Mouse (Mus musculus) adrenal gland, postnatal 4 days (tissue): ENCODE results near the gene Slc25a39. TPM values are rescaled to one million over a fixed set of nuclear protein-coding genes. Genes with fewer than 3 reads are reported as not detected.
"Not testable (repeated sequence)": the region's sequence is repeated elsewhere in the genome, so short reads cannot be mapped to it uniquely, and the experiment has no call there.

Experiments used
- DNase-seq, 2 experiments: peaks; one replicate each; pipeline ENCODE4 v3.0.0; 2021 to 2022; ENCODE audit warnings: low spot score in 2 of 2, mixed read lengths in 2 of 2
- total RNA-seq, 2 experiments: library from RNA; stranded (reverse); gene quantifications; 2 replicates each; pipeline ENCODE4 v1.2.3; 2021

Gene Slc25a39
- total RNA-seq, 2 experiments from 2014 or later, result 254 to 261 TPM

DNA sequence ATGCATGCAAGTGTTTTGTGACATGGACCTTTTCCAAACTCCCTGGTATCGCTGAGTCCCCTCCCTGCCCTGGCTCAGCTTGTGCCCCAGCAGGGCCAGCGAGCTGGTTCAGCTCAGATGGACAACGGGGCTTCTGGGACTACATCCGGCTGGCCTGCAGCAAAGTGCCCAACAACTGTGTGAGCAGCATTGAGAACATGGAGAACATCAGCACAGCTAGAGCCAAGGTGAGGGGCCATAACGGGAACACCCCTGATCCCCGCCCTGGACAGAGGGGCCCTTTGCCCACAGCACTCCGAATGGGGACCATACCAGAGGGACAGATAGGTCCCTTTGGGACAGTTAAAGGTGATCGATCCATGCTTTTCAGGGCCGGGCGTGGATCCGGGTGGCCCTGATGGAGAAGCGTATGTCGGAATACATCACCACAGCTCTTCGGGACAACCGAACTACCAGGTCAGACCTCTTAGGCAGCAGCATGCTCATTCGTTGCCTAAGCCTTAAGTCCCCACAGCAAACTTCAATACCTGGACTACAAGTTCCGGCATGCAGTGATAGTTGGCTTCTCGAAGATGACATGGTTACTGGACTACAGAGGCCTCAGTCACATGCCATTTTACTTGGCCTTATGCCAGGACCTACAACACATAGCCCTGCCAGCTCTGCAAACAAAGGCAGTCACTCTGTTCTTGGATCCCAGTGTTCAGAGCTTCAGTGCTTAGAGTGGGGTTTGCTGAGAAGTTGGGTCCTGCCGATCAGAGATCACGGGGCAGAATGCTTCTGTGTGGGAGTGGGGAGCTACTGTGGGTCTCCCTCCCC lies 9.5 kb downstream of the Slc25a39 start:
- no peak for DNase-seq

DNA sequence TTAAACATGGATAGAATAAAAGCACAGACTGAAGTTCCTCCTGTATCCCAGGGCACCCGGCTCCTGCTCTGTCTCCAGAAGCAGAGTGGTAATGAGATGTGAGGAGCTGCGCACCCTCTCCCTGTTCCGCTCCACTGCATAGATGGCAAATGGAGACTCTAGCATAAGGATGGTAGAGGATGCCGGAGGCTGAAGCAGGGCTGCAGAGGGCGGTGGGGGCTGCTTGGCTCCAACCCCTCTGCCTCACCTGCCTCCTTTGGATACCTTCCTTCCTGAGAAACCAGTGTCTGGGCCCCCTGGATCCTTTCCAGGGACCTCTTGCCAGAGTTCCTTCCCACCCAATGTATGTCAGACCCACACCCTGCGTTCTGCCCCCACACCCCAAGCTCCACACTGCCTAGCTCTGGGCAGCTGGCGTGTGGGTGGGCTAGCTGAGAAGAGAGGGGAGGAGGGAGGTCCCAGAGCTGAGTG lies 11.0 kb downstream of the Slc25a39 start:
- no peak for DNase-seq

DNA sequence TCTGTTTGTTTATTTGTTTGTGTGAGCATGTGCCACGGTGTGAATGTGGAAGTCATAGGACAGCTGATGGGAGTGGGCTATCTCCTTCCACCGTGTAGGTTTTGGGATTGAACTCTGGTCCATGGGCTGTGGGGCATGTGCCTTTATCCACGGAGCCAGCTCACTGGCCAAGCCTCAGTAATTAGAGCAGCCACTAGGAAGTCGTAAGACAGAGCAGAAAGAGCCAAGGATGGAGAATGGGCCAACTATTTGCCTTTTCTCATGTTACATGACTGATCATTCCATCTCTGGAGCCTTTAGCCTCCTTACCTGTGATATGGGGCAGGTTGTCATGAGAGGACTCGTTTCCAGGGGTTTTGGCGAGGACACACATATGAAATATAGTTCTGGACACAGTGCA lies 11.5 kb downstream of the Slc25a39 start:
- DNase-seq, result no peak

DNA sequence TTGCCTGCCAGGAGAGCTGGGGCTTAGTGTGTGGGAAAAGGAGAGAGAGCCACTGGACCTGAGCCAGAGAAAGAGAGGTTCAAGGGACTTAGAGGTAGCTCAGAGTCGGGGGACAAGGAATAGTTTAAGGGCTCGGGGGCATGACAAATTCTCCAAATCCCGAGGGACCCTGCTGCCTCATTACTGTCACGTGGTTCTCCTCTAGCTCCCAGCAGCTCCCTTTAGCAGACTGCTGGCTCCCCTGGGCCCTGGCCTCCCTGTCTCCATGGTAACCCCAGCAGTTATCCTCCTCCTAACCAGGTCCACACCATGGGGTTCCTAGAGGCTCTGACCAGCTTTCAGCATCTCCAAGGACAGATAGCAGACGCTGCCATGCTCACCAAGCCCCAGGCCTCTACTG lies 12.5 kb downstream of the Slc25a39 start:
- DNase-seq, result no peak

DNA sequence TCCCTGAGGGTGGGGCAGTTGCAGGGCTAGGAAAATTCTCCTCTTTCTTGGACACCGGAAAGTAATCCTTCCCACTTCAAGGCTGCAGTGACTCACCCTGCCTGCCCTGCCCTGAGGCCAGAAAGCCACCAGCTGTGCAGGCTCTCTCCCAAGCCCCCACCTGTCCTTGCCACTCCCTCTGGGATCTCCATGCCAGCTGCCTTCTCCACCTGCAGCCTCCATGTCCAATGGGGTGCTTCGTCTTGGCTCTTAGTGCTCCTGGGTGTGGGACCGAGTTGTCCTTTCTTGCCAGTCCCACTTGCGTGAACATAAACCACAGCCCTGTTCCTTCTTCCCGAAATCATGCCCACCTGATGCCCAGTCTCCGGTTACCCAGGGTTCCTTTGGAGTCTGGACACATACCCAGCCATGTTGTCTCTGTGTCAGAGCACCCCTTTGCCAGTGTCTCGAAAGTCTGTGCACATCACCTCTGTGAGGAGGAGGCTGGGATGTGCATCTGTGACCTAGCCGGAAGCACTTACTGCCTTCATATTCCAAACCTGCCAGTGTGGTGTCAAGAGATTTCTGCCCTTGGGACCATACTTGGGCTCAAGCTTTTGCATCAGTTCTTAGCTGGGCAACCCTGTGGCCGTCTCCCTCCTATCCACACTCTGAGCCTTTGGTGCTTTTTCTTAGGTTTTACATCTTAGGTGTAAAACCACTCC lies 13.2 kb downstream of the Slc25a39 start:
- no peak for DNase-seq

DNA sequence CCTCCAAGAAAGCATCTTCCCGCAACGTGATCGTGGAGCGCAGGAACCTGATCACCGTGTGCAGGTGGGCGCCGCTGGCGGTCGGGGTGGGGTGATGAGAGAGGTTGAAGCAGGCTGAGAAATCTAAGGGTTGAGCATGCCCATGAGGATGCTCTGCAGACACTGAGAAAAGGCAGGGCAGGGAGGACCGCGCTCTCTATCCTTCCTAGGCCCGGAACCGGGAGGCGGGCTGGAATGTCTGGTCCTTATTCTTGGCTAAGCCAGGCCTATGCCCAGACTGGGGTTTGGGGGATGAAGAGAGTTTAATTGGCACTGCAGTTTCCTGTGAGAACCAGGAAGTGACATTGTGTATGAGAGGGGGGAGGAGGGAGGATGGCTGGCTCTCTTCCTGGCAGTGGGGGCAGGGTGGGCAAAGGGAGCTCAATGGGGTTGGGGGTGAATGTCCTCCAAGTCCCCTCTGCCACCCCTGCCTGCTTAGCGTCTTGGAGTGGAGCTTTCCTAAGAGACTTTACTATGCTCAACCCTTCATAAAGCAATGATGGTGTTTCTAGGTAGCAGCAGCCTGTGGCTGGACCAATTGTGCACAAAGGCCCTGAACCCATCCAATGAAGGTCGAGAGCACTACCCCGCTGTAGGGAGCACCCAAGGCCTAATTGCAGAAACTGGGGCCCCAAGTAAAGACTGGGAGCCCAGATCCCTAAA lies 13.9 kb downstream of the Slc25a39 start:
- no peak for DNase-seq

DNA sequence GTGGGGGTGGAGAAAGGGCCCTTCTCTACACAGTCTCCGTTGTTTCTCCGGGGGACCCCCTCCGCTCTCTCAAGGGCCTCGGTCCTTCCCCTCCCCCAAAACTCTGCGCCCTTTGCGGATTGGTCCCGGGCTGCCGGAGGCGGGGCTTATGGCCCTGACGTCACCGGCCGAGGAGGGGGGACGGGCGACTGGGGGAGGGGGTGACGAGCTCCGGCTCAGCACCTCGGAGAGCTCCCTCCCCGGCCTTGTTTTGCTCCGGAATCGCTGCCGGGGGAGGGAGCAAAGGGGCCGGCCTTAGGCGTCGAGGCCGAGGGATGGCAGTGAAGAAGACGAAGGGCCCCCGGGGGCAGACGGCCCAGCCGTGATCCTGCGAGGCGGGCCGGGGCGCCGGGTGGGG lies 14.5 kb downstream of the Slc25a39 start, which contains the start of gene Rundc3a:
Gene Rundc3a (plus strand): TSS at position 166 of the 397 bp plus-strand sequence.
- DNase-seq, result peak; percentile 83 to 86

DNA sequence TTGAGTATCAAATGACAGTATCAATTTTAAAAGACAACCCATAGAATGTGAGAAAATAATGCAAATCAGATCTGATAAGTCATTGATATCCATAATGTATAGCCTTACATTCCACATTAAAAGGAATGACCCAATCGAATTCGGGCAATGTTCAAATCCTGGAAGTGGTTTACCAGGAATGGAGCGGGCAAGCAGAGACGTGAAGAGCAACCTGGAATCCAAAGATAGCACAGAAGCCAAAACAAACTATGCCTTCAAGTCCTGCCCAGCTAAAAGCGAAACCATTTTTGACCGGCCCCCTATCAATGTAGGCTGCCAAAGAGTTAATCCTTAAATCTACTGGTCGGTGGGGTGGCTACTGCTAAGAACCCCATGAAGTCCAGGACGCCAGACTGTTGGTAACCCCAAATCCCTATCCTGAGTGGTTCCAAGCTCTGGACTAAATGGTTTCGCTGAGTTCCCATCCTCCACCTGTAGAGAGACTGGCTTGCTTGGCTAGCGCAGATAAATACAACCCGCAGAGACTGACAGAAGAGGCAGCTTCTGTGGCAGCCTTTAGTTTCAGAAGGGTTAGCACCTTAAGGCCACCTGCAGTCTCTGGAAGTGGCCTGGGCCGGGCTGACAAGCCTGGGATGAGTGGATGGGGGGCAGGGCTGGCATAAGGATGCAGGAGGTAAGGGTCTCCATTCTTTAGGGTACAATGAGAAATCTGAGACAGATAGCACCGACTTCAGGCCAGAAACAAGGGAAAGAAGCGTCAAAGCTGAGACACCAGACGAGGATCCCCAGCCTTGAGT lies 15.1 kb downstream of the Slc25a39 start:
- DNase-seq, result no peak

DNA sequence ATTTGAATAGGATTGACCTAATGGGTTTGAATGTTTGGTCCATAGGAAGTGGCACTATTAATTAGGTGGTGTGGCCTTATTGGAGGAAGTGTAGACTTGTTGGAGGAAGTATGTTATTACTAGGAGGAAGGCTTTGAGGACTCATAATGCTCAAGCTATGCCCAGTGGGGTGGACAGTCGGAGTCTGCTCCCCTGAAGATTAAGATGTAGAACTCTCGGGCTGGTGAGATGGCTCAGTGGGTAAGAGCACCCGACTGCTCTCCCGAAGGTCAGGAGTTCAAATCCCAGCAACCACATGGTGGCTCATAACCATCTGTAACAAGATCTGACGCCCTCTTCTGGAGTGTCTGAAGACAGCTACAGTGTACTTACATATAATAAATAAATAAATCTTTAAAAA lies 18.3 kb downstream of the Slc25a39 start:
- not testable (repeated sequence) for DNase-seq

DNA sequence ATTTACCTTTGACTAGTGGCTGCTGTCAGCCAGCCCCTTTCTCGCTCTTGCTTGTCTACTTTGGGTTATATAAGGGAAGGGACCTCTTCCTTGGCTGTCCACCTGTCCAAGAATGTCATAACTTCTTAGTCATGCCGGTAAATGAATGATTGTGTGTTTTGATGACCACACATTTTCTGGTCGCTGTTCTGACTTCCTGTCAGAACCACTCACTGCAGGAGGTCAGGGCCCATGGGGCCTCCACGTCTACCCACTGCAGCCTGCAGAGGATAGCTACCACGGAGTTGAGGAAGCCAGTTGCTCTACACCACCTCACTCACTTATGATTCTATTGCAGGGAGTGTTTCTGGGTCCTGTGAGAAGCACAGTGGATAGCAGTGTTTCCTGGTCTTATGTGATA lies 21.6 kb downstream of the Slc25a39 start:
- DNase-seq, result no peak

DNA sequence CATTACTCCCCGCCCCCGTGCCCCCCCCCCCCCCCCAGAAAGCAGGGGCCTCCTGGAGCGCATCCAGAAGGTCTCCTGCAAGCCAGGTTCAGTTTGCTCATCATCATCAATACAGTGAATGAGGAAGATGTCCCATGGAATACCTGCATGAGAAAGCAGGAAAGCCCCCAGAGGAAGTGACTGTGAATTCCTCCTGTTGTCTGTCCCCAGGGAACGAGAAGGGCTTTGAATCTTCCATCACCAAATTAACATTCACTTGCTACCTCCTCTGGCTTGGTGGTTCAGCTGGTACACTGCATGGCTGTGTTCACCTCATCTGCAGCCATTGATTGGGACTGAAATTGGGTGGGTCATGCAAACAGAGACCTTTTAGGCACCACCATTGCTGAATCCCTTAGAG lies 22.7 kb downstream of the Slc25a39 start:
- no peak for DNase-seq

DNA sequence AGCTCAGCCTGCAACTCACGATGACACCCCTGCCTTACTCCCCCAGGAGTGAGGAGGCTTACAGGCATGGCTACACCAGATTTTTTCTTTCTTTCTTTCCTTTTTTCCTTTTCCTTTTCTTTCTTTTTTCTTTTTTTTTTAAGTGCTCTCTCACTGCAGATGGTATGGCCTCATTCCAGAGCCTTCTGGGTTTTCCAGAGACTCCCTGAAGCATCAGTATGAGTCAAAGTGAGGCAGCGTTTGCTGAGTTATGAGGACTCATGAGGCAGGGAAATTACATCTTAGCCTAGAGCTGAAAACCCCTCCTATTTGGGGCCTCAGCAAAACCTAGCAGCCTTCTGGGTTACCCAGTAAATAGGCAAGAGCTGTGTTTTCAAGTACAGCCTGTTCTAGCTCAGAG lies 23.3 kb downstream of the Slc25a39 start:
- no peak for DNase-seq

DNA sequence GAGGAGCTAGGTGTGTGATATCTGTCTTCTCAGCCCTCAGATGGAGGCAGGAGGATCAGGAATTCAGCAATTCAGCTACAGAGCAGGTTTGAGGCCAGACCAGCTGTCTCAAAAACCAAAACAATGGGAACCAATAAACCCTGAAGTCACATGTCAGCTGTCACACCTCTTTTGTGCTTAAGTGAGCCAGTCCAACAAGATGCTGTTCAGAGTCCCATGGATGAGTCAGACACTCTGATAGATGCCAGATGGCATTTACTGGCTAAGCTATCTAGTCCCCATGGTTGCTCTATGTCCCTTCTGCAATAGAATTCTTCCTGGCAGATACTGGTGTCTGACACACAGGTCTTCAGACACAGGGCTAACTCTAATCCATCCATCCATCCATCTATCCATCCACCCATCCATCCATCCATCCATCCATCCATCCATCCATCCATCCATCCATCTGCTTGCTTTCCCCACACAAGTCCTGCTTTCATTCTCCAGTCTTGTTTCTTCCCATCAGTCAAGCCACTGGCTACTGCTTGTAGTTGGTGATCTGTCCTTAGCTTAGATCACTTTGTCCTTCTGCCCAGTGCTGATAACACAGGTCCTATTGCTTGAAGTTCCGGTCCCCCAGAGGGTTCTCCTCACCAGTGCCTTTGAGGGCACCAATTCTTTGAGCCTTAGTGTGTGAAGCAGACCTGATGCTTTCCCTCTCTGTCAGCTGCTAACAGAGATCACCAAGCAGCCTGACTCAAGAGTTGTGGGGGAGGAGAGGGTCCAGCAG lies 24.2 kb downstream of the Slc25a39 start:
- no peak for DNase-seq

DNA sequence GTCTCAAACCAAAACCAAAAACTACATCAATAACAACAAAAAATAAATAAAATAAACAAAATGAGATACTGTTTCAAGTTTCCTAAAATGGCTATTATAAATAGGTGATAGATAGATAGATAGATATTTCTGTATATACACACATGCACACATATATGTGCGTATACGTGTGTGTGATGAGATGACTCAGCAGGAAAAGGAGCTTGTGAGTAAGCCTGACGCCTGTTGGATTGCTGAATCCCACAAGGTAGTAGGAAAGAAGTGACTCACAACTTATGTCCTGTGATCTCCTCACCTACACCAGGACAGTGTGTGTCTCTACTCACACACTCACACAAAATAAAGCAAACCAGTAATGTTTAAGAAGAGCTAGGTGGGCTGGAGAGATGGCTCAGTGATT lies 25.0 kb downstream of the Slc25a39 start:
- no peak for DNase-seq

DNA sequence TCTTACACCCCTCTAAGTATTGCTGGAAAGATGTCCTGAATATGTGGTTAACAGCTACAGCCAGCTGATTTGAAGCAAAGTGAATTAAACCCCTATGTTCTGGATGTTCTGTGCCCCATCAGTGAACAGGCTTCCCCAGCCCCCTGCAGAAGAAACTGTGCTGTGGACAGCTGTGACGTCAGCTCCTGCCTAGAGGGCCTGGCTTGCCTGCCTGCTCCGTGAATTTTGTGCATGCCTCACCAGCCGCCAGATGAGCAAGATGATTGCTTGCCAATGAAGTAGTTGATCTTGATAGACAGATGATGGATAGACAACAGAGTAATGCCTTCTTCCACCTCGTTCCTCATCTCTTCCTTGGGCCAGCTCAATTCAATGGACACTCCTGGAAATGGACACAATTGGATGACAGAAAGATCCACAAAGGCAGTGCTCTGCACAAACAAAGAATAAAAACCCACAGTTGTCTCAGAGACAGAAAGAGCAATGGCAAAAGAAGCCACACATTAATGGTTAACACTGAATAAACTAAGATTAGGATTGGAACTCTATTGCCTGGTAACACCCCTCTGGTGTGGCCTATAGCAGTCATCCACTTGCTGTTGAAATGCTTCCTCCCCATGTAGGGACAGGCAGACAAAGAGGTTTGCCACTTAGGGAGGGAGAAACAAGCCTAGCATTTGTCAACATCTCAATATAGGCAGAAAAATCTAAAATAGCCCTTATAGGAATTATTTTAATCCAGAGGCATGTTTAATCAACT lies 26.2 kb downstream of the Slc25a39 start:
- DNase-seq, result no peak

DNA sequence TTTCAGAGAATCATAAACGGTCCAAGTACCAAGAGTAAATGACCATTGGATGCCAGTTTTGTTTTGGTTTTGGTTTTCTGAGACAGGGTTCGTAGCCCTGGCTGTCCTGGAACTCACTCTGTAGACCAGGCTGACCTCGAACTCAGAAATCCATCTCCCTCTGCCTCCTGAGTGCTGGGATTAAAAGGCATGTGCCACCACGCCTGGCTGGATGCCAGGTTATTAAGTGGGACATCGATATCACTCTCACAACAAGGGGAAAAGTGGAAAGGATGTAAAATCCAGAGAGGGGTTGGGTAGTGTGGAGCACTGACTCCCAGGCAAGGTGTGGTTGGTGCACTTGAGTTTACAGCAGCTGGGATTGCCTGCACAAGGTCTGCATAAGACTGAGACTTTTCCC lies 27.7 kb downstream of the Slc25a39 start:
- DNase-seq, result no peak

DNA sequence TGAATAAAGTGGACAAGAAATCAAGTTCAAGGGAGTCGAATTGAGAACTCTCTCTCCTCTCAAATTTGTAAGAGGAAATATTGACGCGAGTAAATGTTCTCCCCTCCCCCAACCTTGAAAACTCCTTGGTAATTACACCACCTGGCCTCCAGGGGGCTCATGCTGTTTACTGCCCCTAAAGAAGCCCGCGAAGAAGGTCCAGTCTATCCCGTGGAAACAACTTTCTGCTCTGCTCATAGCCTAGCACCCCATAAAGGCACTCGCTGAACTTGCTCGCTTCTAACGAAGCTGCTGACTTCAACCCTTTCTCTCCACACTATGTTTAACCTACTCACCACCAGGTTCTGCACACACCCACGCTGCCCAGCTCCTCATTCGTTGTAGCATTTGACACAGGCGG lies 30.6 kb downstream of the Slc25a39 start:
- DNase-seq, result no peak

DNA sequence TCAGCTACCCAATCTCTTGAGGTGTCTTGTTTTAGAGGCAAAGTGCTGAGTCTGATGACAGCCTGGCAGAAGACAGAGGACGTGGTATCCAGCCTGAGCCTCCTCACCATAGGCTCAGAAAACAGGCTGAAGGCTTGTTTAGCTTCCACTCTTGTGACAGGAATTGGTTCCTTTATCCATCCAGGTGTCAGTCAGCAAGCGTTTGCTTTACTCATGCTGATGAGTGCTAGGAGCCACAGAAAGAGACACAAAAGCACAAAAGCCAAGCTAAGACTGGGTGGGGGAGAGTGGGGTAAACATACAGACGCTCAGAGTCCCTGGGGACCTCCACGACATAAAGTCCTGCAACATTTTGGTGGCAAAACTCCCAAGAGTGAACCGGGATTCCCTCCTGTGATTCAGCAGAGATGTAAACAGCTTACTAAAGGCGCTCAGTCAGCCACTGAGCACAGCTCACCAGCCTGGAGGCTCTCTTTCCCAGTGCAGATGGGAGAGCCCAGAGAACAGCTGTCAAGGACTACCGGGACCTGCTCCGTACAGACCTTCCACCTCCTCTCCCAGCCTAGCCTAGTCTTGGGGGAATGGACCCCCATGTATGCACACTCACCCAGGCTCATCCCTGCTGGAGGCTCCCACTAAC lies 31.4 kb downstream of the Slc25a39 start:
- no peak for DNase-seq
